In the genomic region with DNA sequence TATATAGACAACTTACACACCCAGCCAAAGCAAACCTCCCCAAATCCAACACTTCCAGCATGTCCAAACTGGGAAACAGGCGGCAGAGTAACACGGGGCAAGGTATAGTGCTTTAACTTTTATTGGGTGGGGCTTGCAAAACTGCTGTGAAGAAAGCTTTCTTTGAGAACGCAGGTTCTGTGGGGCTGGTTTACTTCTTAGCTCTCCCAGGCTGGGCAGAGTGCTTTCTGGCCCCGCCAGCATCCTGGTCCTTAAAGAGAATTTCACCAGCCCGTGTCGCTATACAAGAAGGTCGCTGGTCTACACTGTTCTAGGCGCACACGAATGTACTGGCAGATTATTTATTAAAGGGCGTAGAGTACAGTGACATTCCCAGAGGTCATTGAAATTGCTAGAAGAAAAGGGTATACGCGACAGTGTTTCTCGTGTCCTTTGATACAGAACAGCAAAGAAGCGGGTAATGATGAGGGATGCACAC, we compare ENCODE assay signal across 7 mouse cellular contexts.
DNase-seq lines count a peak whose midpoint lies in the region; ATAC-seq lines count a peak whose summit lies in the region.

No protein-coding gene starts in this region.

- H3K27me3 ChIP-seq in lung, embryonic 15.5 days: peaks cover 93% of the 10 kb centered on the region
- no peaks in the 10 kb centered on the region for H3K27me3 ChIP-seq in forebrain, embryonic 13.5 days
- H3K27me3 ChIP-seq in limb, embryonic 13.5 days: peaks cover 98% of the 10 kb centered on the region
- H3K27me3 ChIP-seq in stomach, embryonic 16.5 days (ENCODE audit: control insufficient read depth, insufficient read depth, low read length): peaks cover 75% of the 10 kb centered on the region

- H3K36me3 ChIP-seq in lung, embryonic 15.5 days: no peaks in the 10 kb centered on the region
- H3K36me3 ChIP-seq in forebrain, embryonic 13.5 days (ENCODE audit: poor library complexity, severe bottlenecking): no peaks in the 10 kb centered on the region
- H3K36me3 ChIP-seq in limb, embryonic 13.5 days: no peaks in the 10 kb centered on the region
- H3K36me3 ChIP-seq in stomach, embryonic 16.5 days (ENCODE audit: control insufficient read depth, insufficient read depth, low read length): no peaks in the 10 kb centered on the region

- peak overlapping the region; percentile 2; the same call in 1 of the 2 replicates for H3K4me3 ChIP-seq in lung, embryonic 15.5 days
- H3K4me3 ChIP-seq in forebrain, embryonic 13.5 days: peak overlapping the region; percentile 90
- H3K4me3 ChIP-seq in limb, embryonic 13.5 days: peak overlapping the region; percentile 38
- peak overlapping the region; percentile 20 for H3K4me3 ChIP-seq in stomach, embryonic 16.5 days (replicated peaks; ENCODE audit: low read length)

- DNase-seq in lung, postnatal 10 days: no peak
- no peak for DNase-seq in adrenal gland, adult 18-20 months (ENCODE audit: low spot score in 2 of 2)
- DNase-seq in right cerebral cortex, postnatal 36 days (ENCODE audit: low spot score in 2 of 2): no peak

- no peak for ATAC-seq in lung, embryonic 15.5 days (ENCODE audit: borderline replicate concordance, extremely low read depth, low FRiP score, low TSS enrichment)
- ATAC-seq in forebrain, embryonic 13.5 days: peak; percentile 46
- peak; percentile 67 for ATAC-seq in limb, embryonic 13.5 days (ENCODE audit: low FRiP score, low read depth)
- no peak for ATAC-seq in stomach, embryonic 16.5 days (ENCODE audit: insufficient read depth, low FRiP score)

- WGBS in lung, embryonic 15.5 days: 6% methylated on average over 14 of the region's 14 CpGs
- under 1% methylated on average over 14 of the region's 14 CpGs for WGBS in forebrain, embryonic 13.5 days
- WGBS in limb, embryonic 13.5 days: 3% methylated on average over 14 of the region's 14 CpGs
- WGBS in stomach, embryonic 16.5 days: 6% methylated on average over 14 of the region's 14 CpGs

- H3K9ac ChIP-seq in lung, embryonic 15.5 days: no peak overlapping the region
- peak overlapping the region; percentile 100 for H3K9ac ChIP-seq in forebrain, embryonic 13.5 days
- H3K9ac ChIP-seq in limb, embryonic 13.5 days: no peak overlapping the region
- no peak overlapping the region for H3K9ac ChIP-seq in stomach, embryonic 16.5 days (ENCODE audit: low read length)

- H3K4me2 ChIP-seq in lung, embryonic 15.5 days: peak overlapping the region; percentile 37
- peak overlapping the region; percentile 87 for H3K4me2 ChIP-seq in forebrain, embryonic 13.5 days
- peak overlapping the region; percentile 63 for H3K4me2 ChIP-seq in limb, embryonic 13.5 days (replicated peaks)
- H3K4me2 ChIP-seq in stomach, embryonic 16.5 days (ENCODE audit: low read depth, low read length): peak overlapping the region; percentile 30; the same call in 1 of the 2 replicates

- H3K27ac ChIP-seq in lung, embryonic 15.5 days: no peak overlapping the region
- H3K27ac ChIP-seq in forebrain, embryonic 13.5 days: peak overlapping the region; percentile 100
- H3K27ac ChIP-seq in limb, embryonic 13.5 days: no peak overlapping the region
- H3K27ac ChIP-seq in stomach, embryonic 16.5 days (ENCODE audit: low read length): no peak overlapping the region

- peaks cover 4% of the 10 kb centered on the region; the same call in 1 of the 2 replicates for H3K4me1 ChIP-seq in lung, embryonic 15.5 days
- H3K4me1 ChIP-seq in forebrain, embryonic 13.5 days: peaks cover 28% of the 10 kb centered on the region
- peaks cover 5% of the 10 kb centered on the region for H3K4me1 ChIP-seq in limb, embryonic 13.5 days
- no peaks in the 10 kb centered on the region for H3K4me1 ChIP-seq in stomach, embryonic 16.5 days (ENCODE audit: control insufficient read depth, insufficient read depth, low read length)

- H3K9me3 ChIP-seq in lung, embryonic 15.5 days: no peaks in the 10 kb centered on the region
- no peaks in the 10 kb centered on the region for H3K9me3 ChIP-seq in forebrain, embryonic 13.5 days (replicated peaks)
- H3K9me3 ChIP-seq in limb, embryonic 13.5 days: no peaks in the 10 kb centered on the region
- H3K9me3 ChIP-seq in stomach, embryonic 16.5 days (replicated peaks; ENCODE audit: control insufficient read depth, low read length): no peaks in the 10 kb centered on the region

Comparison
In these comparisons a context has a peak if more than half of its experiments do, and no peak if none do; other contexts are left out.
1. ATAC-seq: peak in forebrain, embryonic 13.5 days (single experiment) and limb, embryonic 13.5 days (single experiment); none in lung, embryonic 15.5 days (single experiment) and stomach, embryonic 16.5 days (single experiment).
2. H3K4me2 ChIP-seq: peak in every context shown above with its lines; median percentile 87 in forebrain, embryonic 13.5 days; 63 in limb, embryonic 13.5 days; 37 in lung, embryonic 15.5 days; 30 in stomach, embryonic 16.5 days.
3. H3K4me3 ChIP-seq: peak in every context shown above with its lines; median percentile 90 in forebrain, embryonic 13.5 days; 38 in limb, embryonic 13.5 days; 20 in stomach, embryonic 16.5 days; 2 in lung, embryonic 15.5 days.